Mouse (Mus musculus): Measurements from ENCODE around the gene Sgms1.

Gene Sgms1

GRCm38 (mm10) chr19:32389001-32389871, at the start of gene Sgms1:
Gene Sgms1 (minus strand): TSS chr19:32389714.
- peak; percentile 93 for DNase-seq (ENCODE audit: low spot score)

GRCm38 (mm10) chr19:32425856-32426255, 36.3 kb upstream of the Sgms1 start:
- DNase-seq (ENCODE audit: low spot score) = no peak

GRCm38 (mm10) chr19:32424706-32425105, 35.2 kb upstream of the Sgms1 start:
- DNase-seq (ENCODE audit: low spot score) = no peak

GRCm38 (mm10) chr19:32419069-32419468, 29.6 kb upstream of the Sgms1 start:
- DNase-seq (ENCODE audit: low spot score) = no peak

- DNase-seq (ENCODE audit: low spot score) = no peak
Observed at GRCm38 (mm10) chr19:32416692-32417317, 27.3 kb upstream of the Sgms1 start.

- no peak for DNase-seq (ENCODE audit: low spot score)
Observed at GRCm38 (mm10) chr19:32409603-32410360, 20.3 kb upstream of the Sgms1 start.

- no peak for DNase-seq (ENCODE audit: low spot score)
Observed at GRCm38 (mm10) chr19:32406717-32407116, 17.2 kb upstream of the Sgms1 start.

- no peak for DNase-seq (ENCODE audit: low spot score)
Observed at GRCm38 (mm10) chr19:32404386-32404785, 14.9 kb upstream of the Sgms1 start.

GRCm38 (mm10) chr19:32403834-32404233, 14.3 kb upstream of the Sgms1 start:
- DNase-seq (ENCODE audit: low spot score) = no peak

- DNase-seq (ENCODE audit: low spot score) = no peak
Observed at GRCm38 (mm10) chr19:32398491-32398890, 9.0 kb upstream of the Sgms1 start.

GRCm38 (mm10) chr19:32396303-32396702, 6.8 kb upstream of the Sgms1 start:
- DNase-seq (ENCODE audit: low spot score) = no peak

GRCm38 (mm10) chr19:32394825-32395224, 5.3 kb upstream of the Sgms1 start:
- DNase-seq (ENCODE audit: low spot score) = no peak

- DNase-seq (ENCODE audit: low spot score) = no peak
Observed at GRCm38 (mm10) chr19:32393758-32394450, 4.4 kb upstream of the Sgms1 start.

GRCm38 (mm10) chr19:32393092-32393745, 3.7 kb upstream of the Sgms1 start:
- DNase-seq (ENCODE audit: low spot score) = no peak

- no peak for DNase-seq (ENCODE audit: low spot score)
Observed at GRCm38 (mm10) chr19:32391441-32391840, 1.9 kb upstream of the Sgms1 start.

GRCm38 (mm10) chr19:32390116-32390515, 602 bp upstream of the Sgms1 start:
- no peak for DNase-seq (ENCODE audit: low spot score)

- DNase-seq (ENCODE audit: low spot score) = peak; percentile 86
Observed at GRCm38 (mm10) chr19:32388191-32388921, 1.2 kb downstream of the Sgms1 start.

- DNase-seq (ENCODE audit: low spot score) = peak; percentile 71
Observed at GRCm38 (mm10) chr19:32387403-32388190, 1.9 kb downstream of the Sgms1 start.

GRCm38 (mm10) chr19:32386556-32387402, 2.7 kb downstream of the Sgms1 start:
- no peak for DNase-seq (ENCODE audit: low spot score)
